Mouse (Mus musculus) CH12.LX (cell line): ENCODE measurements around the gene Agpat4. TPM values are rescaled to one million over a fixed set of nuclear protein-coding genes. Genes with fewer than 3 reads are reported as not detected.

Experiments
- DNase-seq: peaks from one replicate; pipeline ENCODE4 v3.0.0-alpha.2; 2013; ENCODE audit errors: extremely low read depth
- H3K27ac ChIP-seq: 2 replicates; pipeline ENCODE4 v1.5.1; 2012; ENCODE audit warnings: low read depth, mild to moderate bottlenecking, control low read depth, moderate library complexity; ENCODE audit not compliant: insufficient read depth
- H3K27me3 ChIP-seq: replicated peaks from 2 replicates; pipeline ENCODE3; 2012; ENCODE audit warnings: inconsistent platforms
- H3K36me3 ChIP-seq, 2 experiments: replicated peaks in 1 of 2; 2 replicates each; pipeline versions ENCODE3 to v1.6.1; 2012; ENCODE audit warnings: inconsistent platforms in 1 of 2, low read length in 1 of 2, mild to moderate bottlenecking in 1 of 2, mixed read lengths in 1 of 2, moderate library complexity in 1 of 2; ENCODE audit not compliant: control insufficient read depth in 1 of 2, insufficient read depth in 1 of 2
- H3K4me1 ChIP-seq, 2 experiments: 2 replicates each; pipeline ENCODE4 v1.6.1; 2012; ENCODE audit warnings: inconsistent platforms in 1 of 2, moderate library complexity in 1 of 2; ENCODE audit not compliant: insufficient read depth in 2 of 2, control insufficient read depth in 1 of 2
- H3K4me2 ChIP-seq: 2 replicates; pipeline ENCODE4 v1.6.1; 2012; ENCODE audit warnings: low read depth, mild to moderate bottlenecking, control low read depth; ENCODE audit not compliant: poor library complexity, insufficient read depth, severe bottlenecking
- H3K4me3 ChIP-seq, 3 experiments: fragments of 150-350 bp in 1 of 3; sonication (generic) in 1 of 3; replicated peaks in 1 of 3; 2 replicates each; pipeline versions ENCODE3 to v1.5.1; 2011 to 2012; ENCODE audit warnings: low read depth in 2 of 3, low read length in 2 of 3, mild to moderate bottlenecking in 2 of 3, moderate library complexity in 2 of 3, control low read depth in 1 of 3, improper control_type of control experiment in 1 of 3, inconsistent platforms in 1 of 3, mixed read lengths in 1 of 3; ENCODE audit not compliant: poor library complexity in 1 of 3
- H3K79me2 ChIP-seq: replicated peaks from 2 replicates; pipeline ENCODE4 v1.6.1; 2012; ENCODE audit warnings: mild to moderate bottlenecking, moderate library complexity; ENCODE audit not compliant: control insufficient read depth, poor library complexity, insufficient read depth, severe bottlenecking; ENCODE audit errors: extremely low read depth
- H3K9ac ChIP-seq: 2 replicates; pipeline ENCODE4 v1.6.1; 2012; ENCODE audit warnings: low read depth, mild to moderate bottlenecking, control low read depth, moderate library complexity; ENCODE audit not compliant: insufficient read depth
- H3K9me3 ChIP-seq: replicated peaks from 2 replicates; pipeline ENCODE3; 2012; ENCODE audit warnings: low read length, inconsistent platforms, mixed read lengths
- BHLHE40 ChIP-seq: IDR thresholded peaks from 2 replicates; pipeline ENCODE4 v1.6.1; 2011; ENCODE audit warnings: mild to moderate bottlenecking, low read depth, low read length, improper control_type of control experiment
- CHD1 ChIP-seq: IDR thresholded peaks from 2 replicates; pipeline ENCODE4 v1.6.1; 2012; ENCODE audit warnings: low read depth, low read length, improper control_type of control experiment, inconsistent platforms
- CHD2 ChIP-seq: IDR thresholded peaks from 2 replicates; pipeline ENCODE4 v1.6.1; 2011; ENCODE audit warnings: low read length, improper control_type of control experiment
- HCFC1 ChIP-seq: IDR thresholded peaks from 2 replicates; pipeline ENCODE4 v1.6.1; 2012; ENCODE audit warnings: low read depth, mild to moderate bottlenecking, inconsistent platforms, low read length, improper control_type of control experiment
- IRF4 ChIP-seq: IDR thresholded peaks from 2 replicates; pipeline ENCODE4 v1.6.1; 2014; ENCODE audit warnings: low read depth, mild to moderate bottlenecking, inconsistent platforms, low read length, improper control_type of control experiment
- JUN ChIP-seq: IDR thresholded peaks from 2 replicates; pipeline ENCODE4 v1.6.1; 2011; ENCODE audit warnings: low read depth, mild to moderate bottlenecking, low read length, improper control_type of control experiment, moderate library complexity; ENCODE audit not compliant: insufficient read depth
- JUND ChIP-seq: conservative IDR thresholded peaks from 2 replicates; pipeline ENCODE4 v1.6.1; 2011; ENCODE audit warnings: low read depth, low read length, improper control_type of control experiment
- KAT2A ChIP-seq: IDR thresholded peaks from 2 replicates; pipeline ENCODE4 v1.6.1; 2012; ENCODE audit warnings: low read length, improper control_type of control experiment, inconsistent platforms; ENCODE audit not compliant: insufficient replicate concordance
- MAFK ChIP-seq: IDR thresholded peaks from 2 replicates; pipeline ENCODE4 v1.6.1; 2011; ENCODE audit warnings: low read length, improper control_type of control experiment; ENCODE audit not compliant: insufficient replicate concordance
- MXI1 ChIP-seq: IDR thresholded peaks from 2 replicates; pipeline ENCODE4 v1.6.1; 2011; ENCODE audit warnings: mild to moderate bottlenecking, low read depth, low read length, improper control_type of control experiment
- MYC ChIP-seq: IDR thresholded peaks from 2 replicates; pipeline ENCODE4 v1.6.1; 2011; ENCODE audit warnings: low read depth, mild to moderate bottlenecking, improper control_type of control experiment, low read length
- NELFE ChIP-seq: IDR thresholded peaks from 2 replicates; pipeline ENCODE4 v1.6.1; 2011; ENCODE audit warnings: low read depth, low read length, improper control_type of control experiment
- NRF1 ChIP-seq: IDR thresholded peaks from 2 replicates; pipeline ENCODE4 v1.6.1; 2014; ENCODE audit warnings: low read depth, mild to moderate bottlenecking, inconsistent platforms, low read length, improper control_type of control experiment, moderate library complexity
- PAX5 ChIP-seq: IDR thresholded peaks from 2 replicates; pipeline ENCODE4 v1.6.1; 2012; ENCODE audit warnings: low read length, inconsistent platforms, mixed read lengths
- RAD21 ChIP-seq: IDR thresholded peaks from 2 replicates; pipeline ENCODE4 v1.6.1; 2011; ENCODE audit warnings: low read depth, mild to moderate bottlenecking, low read length, improper control_type of control experiment, moderate library complexity
- TCF12 ChIP-seq: IDR thresholded peaks from 2 replicates; pipeline ENCODE4 v1.6.1; 2014; ENCODE audit warnings: low read depth, mild to moderate bottlenecking, inconsistent platforms, low read length, improper control_type of control experiment
- UBTF ChIP-seq: IDR thresholded peaks from 2 replicates; pipeline ENCODE4 v1.6.1; 2012; ENCODE audit warnings: low read depth, mild to moderate bottlenecking, inconsistent platforms, low read length, improper control_type of control experiment, moderate library complexity
- USF1 ChIP-seq: IDR thresholded peaks from 2 replicates; pipeline ENCODE4 v1.6.1; 2014; ENCODE audit warnings: low read depth, mild to moderate bottlenecking, inconsistent platforms, low read length, improper control_type of control experiment
- USF2 ChIP-seq: conservative IDR thresholded peaks from 2 replicates; pipeline ENCODE4 v1.6.1; 2011; ENCODE audit warnings: low read depth, low read length, improper control_type of control experiment
- ZC3H11A ChIP-seq: IDR thresholded peaks from 2 replicates; pipeline ENCODE4 v1.6.1; 2012; ENCODE audit warnings: low read depth, mild to moderate bottlenecking, inconsistent platforms, low read length, improper control_type of control experiment
- dilution Hi-C: fragments of 300-500 bp; cut with MboI; formaldehyde crosslinking; loops from 2 replicates; pipeline ENCODE4 v1.14.3; 2020; ENCODE audit warnings: low sequenced_read_pairs; ENCODE audit not compliant: extremely low pct_unique_long_range_greater_than_20kb, extremely low pct_ligation_motif_present
- in situ Hi-C: fragments of 300-500 bp; cut with MboI; formaldehyde crosslinking; loops from 3 replicates; pipeline ENCODE4 v1.14.3; 2019; ENCODE audit warnings: low sequenced_read_pairs, low pct_ligation_motif_present, low pct_unique_long_range_greater_than_20kb, mixed read lengths
- polyA plus RNA-seq: library from polyadenylated mRNA; unstranded; fragments of >175 nt; gene quantifications from 2 replicates; pipeline ENCODE4 v1.2.1, GENCODE M21; 2012; ENCODE audit warnings: low read depth; ENCODE audit not compliant: insufficient read length
- total RNA-seq, 2 experiments: library from RNA; depleted of rRNA; stranded (reverse); fragments of 300-350 nt in 1 of 2; fragments of >200 nt in 1 of 2; gene quantifications; 2 replicates each; pipeline ENCODE4 v1.2.3; 2012 to 2014

Gene Agpat4
- total and polyA plus RNA-seq, 3 experiments, result 34.7 to 83.2 (median 44.5) TPM

DNA sequence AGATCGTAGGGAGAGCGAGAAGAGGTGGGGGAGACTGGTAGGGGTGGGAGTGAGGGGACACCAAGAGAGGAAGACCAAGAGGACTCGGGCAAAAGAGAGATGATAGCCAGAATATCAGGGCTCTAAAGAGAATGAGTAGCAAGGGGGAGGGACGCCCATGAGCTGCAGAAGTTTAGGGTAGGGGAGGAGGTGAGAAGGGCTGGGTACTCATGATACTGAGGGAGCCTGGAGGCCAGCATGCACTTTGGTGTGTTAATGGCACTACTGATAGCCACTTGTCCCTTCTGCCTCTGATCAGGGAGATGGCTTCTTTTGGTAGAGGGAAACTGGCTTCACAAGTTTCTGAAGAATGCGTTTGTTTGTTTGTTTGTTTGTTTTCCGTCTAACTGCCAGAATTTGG is 13.8 kb upstream of the Agpat4 start:
- peaks cover 6% of the 10 kb centered on the region for H3K9me3 ChIP-seq
- no peaks in the 10 kb centered on the region for H3K36me3 ChIP-seq
- H3K27ac ChIP-seq, result no peak overlapping the region
- H3K4me2 ChIP-seq, result no peak overlapping the region
- no peaks in the 10 kb centered on the region for H3K27me3 ChIP-seq
- no peak for DNase-seq
- dilution Hi-C loops, result no loop called here
- H3K4me1 ChIP-seq, result no peaks in the 10 kb centered on the region
- H3K79me2 ChIP-seq, result no peaks in the 10 kb centered on the region
- in situ Hi-C loops, result no loop called here
- H3K9ac ChIP-seq, result no peak overlapping the region
- H3K4me3 ChIP-seq, result no peak overlapping the region
- TF ChIP-seq RAD21 (no peak), MYC (no peak), HCFC1 (no peak), CHD1 (no peak), NELFE (no peak), JUND (no peak), IRF4 (no peak), ZC3H11A (no peak), MXI1 (no peak), TCF12 (no peak), BHLHE40 (no peak), KAT2A (no peak), MAFK (no peak), CHD2 (no peak), PAX5 (no peak), UBTF (no peak), NRF1 (no peak), USF2 (no peak), USF1 (no peak), JUN (no peak)

DNA sequence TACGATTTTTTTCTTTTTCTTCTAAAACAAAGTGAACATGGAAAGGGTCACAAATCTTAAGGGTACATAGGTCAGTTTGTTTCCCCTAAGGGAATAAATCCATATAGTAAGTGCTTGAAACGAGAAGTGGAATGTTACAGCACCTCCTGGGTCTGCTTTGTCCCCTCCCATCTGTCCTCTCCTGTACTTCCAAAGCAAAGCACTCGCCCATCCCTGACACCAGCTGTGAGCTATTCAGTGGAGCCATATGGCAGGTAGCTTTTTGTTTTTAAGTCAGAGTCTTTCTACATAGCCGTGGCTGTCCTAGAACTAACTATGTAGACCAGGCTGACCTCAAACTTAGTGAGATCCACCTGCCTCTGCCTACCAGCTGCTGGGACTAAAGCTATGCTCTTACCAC is 12.2 kb upstream of the Agpat4 start:
- Histone ChIP-seq H3K4me3 (no peak overlapping the region), H3K36me3 (no peaks in the 10 kb centered on the region), H3K27me3 (no peaks in the 10 kb centered on the region), H3K4me1 (no peaks in the 10 kb centered on the region), H3K27ac (no peak overlapping the region), H3K79me2 (no peaks in the 10 kb centered on the region), H3K9me3 (no peaks in the 10 kb centered on the region), H3K9ac (no peak overlapping the region), H3K4me2 (no peak overlapping the region)
- in situ Hi-C loops (no loop called here), dilution Hi-C loops (no loop called here)
- DNase-seq, result no peak
- no peak for TF ChIP-seq CHD2
- TF ChIP-seq HCFC1, result no peak
- TF ChIP-seq RAD21, result no peak
- TF ChIP-seq BHLHE40, result no peak
- TF ChIP-seq JUND, result no peak
